Mouse (Mus musculus) R1 (cell line): ENCODE measurements around the gene Phtf2.

Experiments used
- DNase-seq: peaks from one replicate; pipeline ENCODE4 v3.0.0-alpha.2; 2018; ENCODE audit warnings: low read depth, low spot score

Phtf2 gene

GRCm38 (mm10) chr5:20881915-20882800 is at the start of gene Phtf2, which contains the start of gene Tmem60:
Gene Phtf2, minus strand, starts transcription at chr5:20882124.
Gene Tmem60, plus strand, starts transcription at chr5:20882191.
- DNase-seq, result peak; percentile 99

GRCm38 (mm10) chr5:20931300-20931699 is 49.4 kb upstream of the Phtf2 start:
- DNase-seq, result no peak

GRCm38 (mm10) chr5:20930430-20930829 is 48.5 kb upstream of the Phtf2 start:
- DNase-seq, result no peak

GRCm38 (mm10) chr5:20929669-20930151 is 47.8 kb upstream of the Phtf2 start:
- no peak for DNase-seq

GRCm38 (mm10) chr5:20925451-20925850 is 43.5 kb upstream of the Phtf2 start:
- DNase-seq, result no peak

- DNase-seq, result no peak
Measured at GRCm38 (mm10) chr5:20924608-20925007, 42.7 kb upstream of the Phtf2 start.

- no peak for DNase-seq
Measured at GRCm38 (mm10) chr5:20919566-20919965, 37.6 kb upstream of the Phtf2 start.

- DNase-seq, result no peak
Measured at GRCm38 (mm10) chr5:20918967-20919366, 37.0 kb upstream of the Phtf2 start.

- peak; percentile 78 for DNase-seq
Measured at GRCm38 (mm10) chr5:20913372-20914275, 31.7 kb upstream of the Phtf2 start.

- DNase-seq, result no peak
Measured at GRCm38 (mm10) chr5:20911741-20912140, 29.8 kb upstream of the Phtf2 start.

- DNase-seq, result peak; percentile 17
Measured at GRCm38 (mm10) chr5:20906191-20906590, 24.3 kb upstream of the Phtf2 start.

- DNase-seq, result no peak
Measured at GRCm38 (mm10) chr5:20905437-20905836, 23.5 kb upstream of the Phtf2 start.

GRCm38 (mm10) chr5:20904647-20905046 is 22.7 kb upstream of the Phtf2 start:
- DNase-seq, result no peak

- no peak for DNase-seq
Measured at GRCm38 (mm10) chr5:20897446-20898167, 15.7 kb upstream of the Phtf2 start.

GRCm38 (mm10) chr5:20884036-20884620 is 2.2 kb upstream of the Phtf2 start:
- DNase-seq, result peak; percentile 81

- peak; percentile 69 for DNase-seq
Measured at GRCm38 (mm10) chr5:20880797-20881775, 838 bp downstream of the Phtf2 start.

GRCm38 (mm10) chr5:20880386-20880785 is 1.5 kb downstream of the Phtf2 start:
- no peak for DNase-seq

GRCm38 (mm10) chr5:20876934-20877426 is 4.9 kb downstream of the Phtf2 start:
- DNase-seq, result no peak

GRCm38 (mm10) chr5:20873146-20873545 is 8.8 kb downstream of the Phtf2 start:
- DNase-seq, result no peak
